Mouse (Mus musculus): Measurements from ENCODE around the gene Gng12.

Gene Gng12

GRCm38 (mm10) chr6:67056108-67056888 is 160.1 kb downstream of the Gng12 start:
- no peak for DNase-seq (ENCODE audit: low spot score)

DNA sequence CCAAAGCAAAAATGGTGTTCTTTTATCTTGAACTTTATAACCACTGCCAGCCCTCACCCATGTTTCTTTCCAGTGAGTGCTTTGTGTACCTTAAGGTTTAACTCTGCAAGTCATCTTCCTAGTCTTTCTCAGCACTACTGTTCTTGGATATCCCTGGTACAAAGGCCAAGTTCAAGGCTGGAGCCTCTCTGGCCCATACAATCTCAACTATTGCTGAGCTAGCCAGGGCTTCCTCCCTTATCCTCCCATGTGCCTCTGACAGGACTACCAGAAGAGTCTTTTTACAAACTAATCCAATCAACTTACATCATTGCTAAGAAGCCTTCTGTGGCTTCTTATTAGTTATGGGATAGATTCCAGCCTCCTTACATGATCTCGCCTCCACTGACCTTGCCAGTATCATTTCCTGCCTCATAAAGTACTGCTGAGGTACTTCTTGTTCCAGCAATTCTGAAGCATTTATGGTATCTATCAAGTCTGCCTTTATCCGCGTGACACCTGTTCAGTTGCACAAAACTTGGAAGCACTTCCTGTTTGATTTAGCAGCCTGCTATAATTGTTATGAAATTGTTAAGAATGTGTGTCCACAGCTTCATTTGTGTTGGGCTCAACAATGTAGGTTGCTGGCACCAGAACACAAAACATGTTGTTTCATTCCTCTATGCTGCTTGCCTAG is 160.8 kb downstream of the Gng12 start:
- DNase-seq (ENCODE audit: low spot score), result no peak

GRCm38 (mm10) chr6:67057574-67057973 is 161.4 kb downstream of the Gng12 start:
- no peak for DNase-seq (ENCODE audit: low spot score)

DNA sequence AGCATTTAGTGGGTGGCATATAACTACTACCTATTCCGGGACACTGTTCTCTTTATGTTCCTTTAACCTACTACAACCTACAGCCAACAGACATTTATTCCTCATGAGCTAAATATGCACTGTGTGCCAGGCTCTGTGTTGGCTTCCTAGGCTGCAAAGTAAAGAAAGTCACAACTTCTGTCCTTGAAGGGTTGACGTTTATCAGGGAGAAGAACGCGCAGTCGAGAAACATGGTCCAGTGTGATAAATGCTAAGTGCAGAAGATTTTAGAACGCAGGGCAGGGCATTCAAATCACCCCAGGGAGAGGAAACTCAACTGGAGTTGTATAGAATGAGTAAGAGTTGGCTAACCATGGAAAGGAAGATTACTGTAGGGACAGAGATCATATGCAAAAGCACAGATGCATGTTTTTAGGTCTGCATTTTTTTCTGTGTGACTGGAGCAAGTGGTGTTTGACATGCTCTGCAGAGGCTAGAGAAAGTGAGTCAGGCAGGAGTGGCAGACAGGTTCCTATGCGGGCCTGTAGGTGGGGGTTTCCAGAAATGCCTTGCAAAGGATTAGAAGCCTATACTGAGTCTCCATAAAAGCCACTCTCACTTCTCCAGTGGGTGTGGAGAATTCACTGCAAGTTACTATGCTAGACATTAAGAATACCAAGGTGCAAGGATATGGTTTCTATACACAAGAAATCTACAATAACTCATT is 161.9 kb downstream of the Gng12 start:
- DNase-seq (ENCODE audit: low spot score), result no peak

GRCm38 (mm10) chr6:67060057-67060456 is 163.9 kb downstream of the Gng12 start:
- DNase-seq (ENCODE audit: low spot score), result no peak

GRCm38 (mm10) chr6:67069219-67069762 is 173.1 kb downstream of the Gng12 start:
- DNase-seq (ENCODE audit: low spot score), result no peak

DNA sequence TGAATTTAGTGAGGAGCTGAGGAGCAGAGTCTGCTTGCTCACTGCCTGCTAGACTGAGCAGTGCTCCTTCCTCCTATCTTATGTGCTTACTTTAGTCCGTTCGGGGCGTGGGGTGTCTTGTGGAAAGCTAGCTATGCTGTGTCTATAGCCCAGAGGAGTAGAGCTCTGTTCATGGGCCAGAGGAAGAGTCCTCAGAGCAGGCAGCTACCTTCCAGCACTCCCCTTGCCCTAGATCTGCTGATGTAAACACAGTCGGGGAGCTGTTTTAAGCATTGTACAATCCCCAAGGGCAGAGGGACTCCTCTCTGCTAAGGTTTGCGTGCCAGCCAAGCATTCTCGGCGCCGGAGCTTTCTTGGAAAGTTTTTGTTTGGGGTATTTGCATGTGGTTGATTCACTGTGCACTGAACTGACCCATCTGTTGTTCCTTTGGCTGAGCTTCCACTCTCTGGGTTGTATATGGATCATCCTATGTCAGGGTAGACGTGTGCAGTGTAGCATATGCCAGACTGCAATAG is 173.7 kb downstream of the Gng12 start:
- no peak for DNase-seq (ENCODE audit: low spot score)

All from embryo, embryonic 10.5 days (tissue).